Mouse (Mus musculus) heart, postnatal 14 days (tissue): ENCODE results near the gene Clip3. TPM values are rescaled to one million over a fixed set of nuclear protein-coding genes. Genes with fewer than 3 reads are reported as not detected.

ENCODE experiments used
- DNase-seq, 2 experiments: peaks; one replicate each; pipeline ENCODE4 v3.0.0; 2021 to 2022
- intact Hi-C: fragments of 180-260 bp; cut with DNase I; formaldehyde crosslinking; loops from one replicate; pipeline ENCODE4 v1.15.1; 2025
- total RNA-seq, 2 experiments: library from RNA; stranded (reverse); gene quantifications; 2 replicates each; pipeline ENCODE4 v1.2.3; 2021

The Clip3 gene
- total RNA-seq, 2 experiments from 2014 or later = 7.0 to 14.1 TPM

DNA sequence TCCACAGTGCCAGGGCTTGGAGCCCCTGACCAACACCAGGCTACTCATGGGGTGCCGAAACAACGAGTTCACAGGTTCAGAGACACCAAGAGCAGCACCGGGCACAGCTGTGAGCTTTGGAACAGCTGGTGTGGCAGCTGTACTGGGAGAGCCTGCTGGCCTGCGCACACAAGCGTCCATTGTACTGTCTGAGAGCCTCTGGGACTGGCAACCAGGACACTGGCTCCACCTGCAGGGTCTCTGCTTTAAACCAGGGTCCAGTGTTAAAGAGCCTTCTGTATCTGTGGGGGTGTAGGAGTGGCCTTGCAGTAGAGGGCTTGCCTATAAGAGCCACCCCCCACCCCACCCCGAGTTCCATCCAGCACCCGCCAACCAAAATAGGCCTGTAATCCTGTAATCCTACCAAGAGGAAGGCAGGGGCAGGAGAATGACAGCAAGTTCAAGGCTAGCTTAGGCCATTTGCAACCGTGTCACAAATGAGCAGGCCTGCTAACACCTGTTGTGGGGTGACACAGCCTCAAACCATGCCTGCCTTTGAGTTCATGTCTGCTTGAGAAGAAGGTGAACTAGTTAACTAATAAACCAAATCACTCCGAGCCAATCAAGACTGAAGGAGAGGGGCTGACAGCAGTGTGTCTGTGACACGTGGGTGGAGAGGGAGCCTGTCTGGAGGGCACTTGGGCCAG is 1.7 kb upstream of the Clip3 start:
- DNase-seq = peak in 1 of 2 experiments; percentile 27
- intact Hi-C loops = no loop called here

- intact Hi-C loops = no loop called here
- no peak for DNase-seq
These were observed 2.3 kb downstream of the Clip3 start for GRCm38 (mm10) chr7:30293795-30294194.

GRCm38 (mm10) chr7:30294296-30294695 is 2.8 kb downstream of the Clip3 start:
- DNase-seq = no peak
- intact Hi-C loops = no loop called here

- intact Hi-C loops = no loop called here
- peak; percentile 64 to 75 for DNase-seq
These were observed 3.6 kb downstream of the Clip3 start for GRCm38 (mm10) chr7:30295103-30295502.

- intact Hi-C loops = no loop called here
- no peak for DNase-seq
These were observed 5.3 kb downstream of the Clip3 start for GRCm38 (mm10) chr7:30296816-30297215.

DNA sequence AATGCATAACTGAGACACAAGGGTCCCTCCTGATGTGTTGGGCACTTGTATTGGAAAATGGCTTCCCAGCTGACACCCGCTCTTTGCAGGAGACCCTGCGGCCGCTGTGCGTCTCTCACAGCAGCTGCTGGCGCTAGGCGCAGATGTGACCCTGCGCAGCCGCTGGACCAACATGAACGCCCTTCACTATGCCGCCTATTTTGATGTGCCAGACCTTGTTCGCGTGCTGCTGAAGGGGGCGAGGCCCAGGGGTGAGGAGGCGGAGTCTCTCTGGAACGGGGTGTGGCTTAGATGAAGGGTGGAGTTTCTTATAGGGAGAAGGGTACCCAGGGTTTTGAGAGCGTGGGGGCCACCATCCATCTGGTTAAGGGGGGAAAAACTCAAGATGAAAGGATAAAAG is 5.7 kb downstream of the Clip3 start:
- DNase-seq = no peak
- intact Hi-C loops = no loop called here

GRCm38 (mm10) chr7:30300914-30301313 is 9.4 kb downstream of the Clip3 start:
- DNase-seq = peak in 1 of 2 experiments; percentile 26
- intact Hi-C loops = no loop called here

DNA sequence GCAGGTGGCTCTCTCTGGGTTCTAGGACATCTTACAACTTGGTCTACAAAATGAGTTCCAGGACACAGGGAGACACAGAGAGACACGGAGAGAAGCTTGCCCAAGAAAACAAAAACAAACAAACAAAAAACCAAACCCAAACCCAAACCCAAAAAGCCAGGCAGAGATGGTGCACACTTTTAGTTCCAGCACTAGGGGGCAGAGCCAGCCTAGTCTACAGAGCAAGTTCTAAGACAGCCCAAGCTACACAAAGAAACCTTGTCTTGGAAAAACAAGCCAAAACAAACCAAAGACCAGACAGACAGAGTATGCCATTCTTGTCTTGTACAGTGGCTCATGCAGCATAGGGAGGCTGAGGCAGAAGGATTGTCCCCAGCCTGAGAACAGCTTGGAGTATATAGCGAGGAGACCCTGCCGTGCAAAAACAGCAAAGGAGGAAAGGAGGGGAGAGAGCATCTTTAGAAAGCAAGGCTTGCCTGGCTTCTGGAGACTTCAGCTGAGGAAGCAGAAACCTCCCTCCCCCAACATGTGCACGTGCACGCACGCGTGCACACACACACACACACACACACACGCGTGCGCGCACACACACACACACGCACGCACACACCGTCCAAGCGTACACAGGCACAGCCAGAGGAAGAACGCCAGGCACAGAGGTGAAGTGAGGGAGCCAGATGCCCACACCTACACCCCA is 14.7 kb downstream of the Clip3 start:
- no peak for DNase-seq
- intact Hi-C loops = no loop called here

- peak; percentile 89 to 91 for DNase-seq
- intact Hi-C loops = no loop called here
These were observed 16.8 kb downstream of the Clip3 start, which contains the start of gene Alkbh6 for GRCm38 (mm10) chr7:30308076-30309005. Alkbh6 (plus strand) TSS chr7:30308717.

- no peak for DNase-seq
- intact Hi-C loops = no loop called here
These were observed 18.0 kb downstream of the Clip3 start for GRCm38 (mm10) chr7:30309395-30310129.

DNA sequence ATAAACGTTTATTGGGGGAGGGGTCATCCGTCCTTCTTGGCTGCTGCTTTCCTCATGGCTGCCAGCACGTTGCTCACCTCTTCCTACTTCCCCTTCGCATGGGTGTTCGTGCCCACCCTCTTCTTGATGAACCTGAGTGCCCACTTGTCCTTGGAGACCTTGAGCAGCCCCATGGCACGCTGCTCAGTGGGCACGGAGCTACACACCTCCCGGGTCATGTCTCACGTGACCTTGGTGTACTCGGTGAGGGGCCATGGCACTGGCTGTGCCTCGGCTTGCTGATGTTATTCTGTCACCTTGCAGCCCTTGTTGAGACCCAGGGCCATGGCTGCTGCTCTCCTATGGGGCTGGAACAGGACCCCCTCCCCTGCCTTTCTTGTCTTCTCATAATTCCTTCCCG is 18.6 kb downstream of the Clip3 start:
- DNase-seq = no peak
- intact Hi-C loops = no loop called here

DNA sequence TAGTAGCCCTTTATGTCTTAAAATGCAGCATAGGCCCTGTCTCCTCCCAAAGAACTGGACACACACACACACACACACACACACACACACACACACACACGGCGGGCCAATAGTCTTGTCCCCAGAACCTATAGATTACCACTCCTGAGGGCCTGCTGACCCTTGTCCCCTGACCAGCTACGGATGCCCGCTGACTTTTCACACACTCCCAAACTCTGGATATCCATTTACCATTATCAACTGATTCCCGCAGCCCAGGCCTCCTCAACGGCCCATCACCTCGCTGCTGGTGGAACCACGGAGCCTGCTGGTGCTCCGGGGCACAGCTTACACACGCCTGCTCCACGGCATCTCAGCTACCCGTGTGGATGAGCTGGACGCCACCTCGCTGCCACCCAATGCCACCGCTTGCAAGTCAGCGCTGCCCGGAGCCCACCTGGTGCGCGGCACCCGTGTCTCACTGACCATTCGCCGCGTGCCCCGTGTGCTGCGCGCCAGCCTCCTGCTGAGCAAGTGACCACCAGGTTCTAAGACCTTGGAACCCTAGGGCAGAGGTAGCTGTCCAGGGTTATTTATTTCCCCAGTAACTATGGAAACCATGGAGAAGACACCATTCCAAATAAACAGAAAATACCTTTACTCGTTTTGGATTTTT is 22.3 kb downstream of the Clip3 start:
- no peak for DNase-seq
- intact Hi-C loops = no loop called here

DNA sequence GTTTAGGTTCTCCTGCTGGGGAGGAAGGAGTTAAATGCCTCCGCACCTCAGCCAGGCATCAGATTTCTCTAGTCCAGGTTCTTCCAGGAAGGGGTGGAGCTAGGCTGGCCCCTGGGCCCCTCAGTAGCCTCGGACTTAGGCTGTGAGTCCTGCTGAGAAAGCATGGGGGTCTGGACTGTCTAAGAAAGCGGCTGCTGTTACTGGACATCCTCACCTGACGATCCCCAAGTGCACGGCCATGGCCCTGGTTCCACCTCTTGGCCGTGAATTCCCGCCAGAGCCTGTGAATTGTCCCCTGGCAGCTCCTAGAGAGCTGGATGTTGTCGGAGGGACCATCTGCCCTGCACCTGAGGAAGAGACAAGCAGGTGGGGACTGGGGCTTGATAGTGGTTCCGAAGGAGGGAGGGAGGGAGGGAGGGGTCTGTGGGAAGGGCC is 23.2 kb downstream of the Clip3 start, which contains the start of gene Syne4:
Syne4 (plus strand) TSS at position 87 of the 435 bp plus-strand sequence.
- DNase-seq = no peak
- intact Hi-C loops = no loop called here

DNA sequence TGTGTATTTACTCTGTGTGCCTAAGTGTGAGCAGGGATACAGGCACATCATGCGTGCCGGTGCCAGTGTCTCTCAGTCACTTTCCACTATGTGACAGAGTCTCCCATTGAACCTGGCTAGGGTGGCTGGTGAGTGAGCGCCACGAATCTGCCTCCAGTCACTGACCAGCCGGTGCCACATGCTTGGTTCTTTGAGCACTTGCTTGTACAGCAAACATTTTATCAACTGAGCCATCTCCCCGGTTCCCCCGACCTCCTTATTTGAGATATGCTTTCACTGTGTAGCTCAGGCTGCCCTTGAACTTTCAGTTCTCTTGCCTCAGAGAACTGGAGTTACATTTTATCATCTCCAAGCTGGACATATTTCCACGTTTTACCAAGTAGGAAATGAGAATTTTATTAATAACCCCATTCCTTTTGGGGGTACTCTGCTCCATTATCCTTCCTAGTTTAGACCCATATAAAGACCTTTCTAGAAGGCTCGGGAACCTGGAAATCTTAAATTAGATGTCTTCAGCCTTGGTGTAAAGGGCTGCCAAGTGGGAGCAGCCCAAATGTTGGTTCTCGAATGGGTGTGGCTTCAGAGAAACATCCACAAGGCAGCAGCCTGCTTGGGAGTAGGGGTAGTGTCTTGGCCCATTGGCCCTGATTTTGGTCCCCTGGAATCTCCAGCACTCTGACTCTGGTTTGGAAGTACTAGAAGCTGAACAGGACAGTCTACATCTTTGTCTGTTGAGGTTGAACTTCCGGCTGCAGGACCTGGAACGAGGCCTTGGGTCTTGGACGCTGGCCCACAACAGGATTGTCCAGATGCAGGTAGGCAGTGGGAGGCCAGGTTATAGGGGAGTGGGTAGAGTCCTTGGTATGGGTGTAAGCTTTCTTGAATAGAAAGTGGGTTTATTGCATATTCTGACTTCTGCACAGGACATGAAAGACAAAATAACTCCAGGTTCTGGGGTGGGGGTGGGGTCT is 24.3 kb downstream of the Clip3 start:
- intact Hi-C loops = no loop called here
- no peak for DNase-seq

GRCm38 (mm10) chr7:30318142-30318541 is 26.6 kb downstream of the Clip3 start:
- intact Hi-C loops = no loop called here
- no peak for DNase-seq

DNA sequence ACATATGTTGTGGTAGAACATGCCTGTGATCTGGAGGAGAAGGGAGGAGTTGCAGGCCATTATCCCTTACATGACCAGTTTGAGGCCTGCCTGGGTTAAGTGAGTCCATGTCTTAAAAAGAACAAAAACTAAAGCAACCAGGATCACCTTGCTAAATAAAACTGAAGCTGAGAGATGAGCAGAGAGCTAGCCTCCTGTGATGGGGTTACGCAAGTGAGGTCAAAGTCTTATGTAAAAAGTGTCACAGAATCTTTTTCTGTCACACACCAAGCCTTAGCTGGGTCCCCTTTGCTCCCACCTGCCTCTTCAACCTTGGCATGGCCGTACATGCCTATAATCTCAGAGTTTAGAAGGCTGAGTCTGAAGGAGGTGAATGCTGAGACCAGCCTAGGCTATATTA is 29.4 kb downstream of the Clip3 start:
- intact Hi-C loops = no loop called here
- DNase-seq = no peak

DNA sequence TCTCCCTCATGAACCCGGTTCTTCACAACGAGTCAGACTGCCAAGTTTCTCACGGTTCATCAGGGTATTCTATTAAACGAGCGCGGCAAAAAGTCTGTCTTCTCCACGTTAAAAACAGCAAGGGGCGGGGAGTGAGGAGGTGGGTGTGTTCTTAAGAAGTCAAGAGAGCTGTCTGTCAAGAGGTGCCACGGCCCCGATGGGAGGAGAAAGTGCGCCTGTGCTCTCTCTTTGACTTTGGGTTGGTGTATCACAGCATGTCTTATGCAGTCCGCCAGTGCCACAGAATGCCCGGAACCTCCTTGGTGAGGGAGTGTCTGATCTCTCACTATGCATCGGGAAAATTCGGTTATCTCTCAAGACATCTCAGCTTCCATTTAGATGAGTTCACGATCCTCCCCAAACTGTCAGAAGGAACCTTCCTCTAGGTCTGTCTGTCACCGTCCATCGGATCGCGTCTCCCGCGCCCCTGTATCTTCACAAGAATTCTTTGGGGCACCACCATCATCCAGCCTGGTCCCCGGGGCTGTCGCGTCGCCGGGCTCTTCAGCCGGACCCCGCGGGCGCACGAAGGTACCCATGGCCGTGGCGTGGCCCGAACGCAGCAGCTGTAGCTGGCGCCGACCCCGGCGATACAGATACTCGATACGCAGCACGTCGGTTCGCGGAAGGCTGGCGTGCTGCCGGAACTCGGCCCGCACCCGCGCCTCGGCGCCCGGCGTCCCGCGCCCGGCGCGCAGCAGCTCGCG is 30.2 kb downstream of the Clip3 start, which contains the start of gene E130208F15Rik:
E130208F15Rik (plus strand) TSS at position 202 of the 746 bp plus-strand sequence.
- peak; percentile 66 to 69 for DNase-seq
- intact Hi-C loops = no loop called here

- peak; percentile 97 to 98 for DNase-seq
- intact Hi-C loops = no loop called here
These were observed 30.7 kb downstream of the Clip3 start for GRCm38 (mm10) chr7:30322285-30322667.
